ENCODE assay signal across 18 mouse cellular contexts in the genomic region with DNA sequence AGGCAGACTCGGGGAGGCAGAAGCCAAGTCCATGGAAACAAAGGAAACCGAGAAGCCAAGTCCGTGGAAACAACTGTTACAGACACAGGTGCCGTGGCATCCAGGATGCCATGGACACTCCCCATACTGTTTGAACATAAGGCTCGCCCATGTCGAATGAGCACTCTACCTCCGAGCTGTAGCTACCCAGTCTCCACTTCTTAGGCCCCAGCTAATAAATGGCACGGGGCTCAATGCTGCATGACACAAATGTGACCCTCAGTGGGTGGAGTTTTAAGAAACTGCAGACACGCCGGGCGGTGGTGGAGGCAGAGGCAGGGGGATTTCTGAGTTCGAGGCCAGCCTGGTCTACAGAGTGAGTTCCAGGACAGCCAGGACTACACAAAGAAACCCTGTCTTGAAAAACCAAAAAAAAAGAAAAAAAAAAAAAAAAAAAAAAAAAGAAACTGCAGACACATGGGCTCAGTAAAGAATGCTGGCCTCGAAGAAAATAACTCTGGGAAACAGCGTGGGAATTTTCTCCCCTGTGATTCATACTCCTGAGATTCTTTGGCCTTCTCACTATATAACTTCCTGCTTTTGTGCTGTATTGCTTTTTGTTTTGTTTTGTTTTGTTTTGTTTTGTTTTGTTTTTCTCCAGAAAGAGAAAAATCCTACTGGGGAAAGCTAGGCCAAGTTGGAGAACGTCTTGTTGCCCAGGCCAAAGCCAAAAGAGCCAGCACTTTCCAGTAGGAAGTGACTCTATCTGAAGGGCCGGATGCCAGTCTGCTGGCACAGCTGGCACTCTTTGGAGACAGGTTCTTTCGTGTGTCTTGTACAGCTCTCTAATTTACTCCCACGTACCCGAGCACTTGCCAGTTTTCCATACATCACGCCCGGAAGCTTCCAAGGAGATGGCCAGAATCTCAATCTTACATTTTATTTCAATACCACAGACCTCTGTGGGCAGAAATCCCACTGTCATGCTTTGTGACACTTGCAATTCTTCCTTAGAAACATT. TPM values are rescaled to one million over a fixed set of nuclear protein-coding genes. Genes with fewer than 3 reads are reported as not detected.
DNase-seq lines count a peak whose midpoint lies in the region; ATAC-seq lines count a peak whose summit lies in the region.
"Had no signal": no experiment of that assay in that cellular context is flagged by ENCODE, and none has a peak within 500 bp of the region (broad histone marks: within the 10 kb centered on the region; RNA-seq: fewer than 3 reads in every experiment).

No protein-coding gene starts in this region.

- ATAC-seq in frontal cortex, adult (ENCODE audit: low TSS enrichment) = peak; percentile 89
- ATAC-seq: forebrain, postnatal 0 days had no signal

- no peak for DNase-seq in frontal cortex, postnatal 10 days (ENCODE audit: low spot score in 2 of 2)
- peak; percentile 49 to 56 for DNase-seq in left cerebral cortex, adult 18-20 months (ENCODE audit: low spot score in 2 of 2)
- no peak for DNase-seq in left cerebral cortex, postnatal 10 days (ENCODE audit: extremely low spot score in 1 of 2, low spot score in 2 of 2)
- DNase-seq in fat pad, adult 2 months (ENCODE audit: extremely low read depth, low read depth, low spot score) = peak; percentile 89
- peak; percentile 23 for DNase-seq in right cerebral cortex, postnatal 25 days
- DNase-seq in thymus, adult 18-20 months = no peak
- DNase-seq in thymus, postnatal 0 days (ENCODE audit: low spot score) = no peak
- DNase-seq: cerebellum, adult 8-10 months; forebrain, postnatal 0 days; kidney, adult 9 months; lung, postnatal 10 days had no signal

- intact Hi-C loops in left cerebral cortex, postnatal 10 days (cut with DNase I) = loop anchor here (10.0 kb wide), 1 partner anchor 56 kb away; no protein-coding TSS in a partner anchor

RNA-seq across cellular contexts. Expression of a gene that starts 2.2 kb away (rescaled TPM):
- total RNA-seq in left cerebral cortex, adult 18-20 months (2021) = not detected
- total RNA-seq in left cerebral cortex, postnatal 10 days (2021) = not detected
- polyA plus RNA-seq in thymus, postnatal 0 days (2015; fragmentation: Nextera tagmentation; extraction: Ambion mirVana) = not detected in 2 replicates
- total RNA-seq: forebrain, postnatal 0 days; layer of hippocampus, adult 2 months had no signal
- polyA plus RNA-seq: forebrain, postnatal 0 days; G1E; hindbrain, embryonic 15.5 days; liver, embryonic 11.5 days; spleen, adult 2 months; stomach, postnatal 0 days had no signal

Comparison
In these comparisons a context has a peak if more than half of its experiments do, and no peak if none do; other contexts are left out.
1. DNase-seq: peak in left cerebral cortex, adult 18-20 months (2 of 2), fat pad, adult 2 months (single experiment) and right cerebral cortex, postnatal 25 days (single experiment); none in frontal cortex, postnatal 10 days (0 of 2), left cerebral cortex, postnatal 10 days (0 of 2), thymus, adult 18-20 months (0 of 2) and thymus, postnatal 0 days (single experiment).